Mouse (Mus musculus) stomach, embryonic 16.5 days (tissue): ENCODE measurements around the gene Gga2. TPM values are rescaled to one million over a fixed set of nuclear protein-coding genes. Genes with fewer than 3 reads are reported as not detected.

Experiments used
- ATAC-seq: fragments of 200-750 bp; cut with Nextera tagmentation; 2 replicates; pipeline ENCODE4 v1.8.0; 2017; ENCODE audit warnings: moderate number of reproducible peaks, moderate TSS enrichment; ENCODE audit not compliant: insufficient read depth, low FRiP score
- H3K27ac ChIP-seq: fragments of 300-500 bp; sonication (generic); 2 replicates; pipeline ENCODE4 v1.5.1; 2014; ENCODE audit warnings: low read length
- H3K27me3 ChIP-seq: fragments of 300-500 bp; sonication (generic); 2 replicates; pipeline ENCODE4 v1.6.1; 2014; ENCODE audit warnings: low read length, control low read depth, mixed read lengths; ENCODE audit not compliant: control insufficient read depth, insufficient read depth
- H3K36me3 ChIP-seq: fragments of 300-500 bp; sonication (generic); 2 replicates; pipeline ENCODE4 v1.6.1; 2014; ENCODE audit warnings: low read length; ENCODE audit not compliant: control insufficient read depth, insufficient read depth
- H3K4me1 ChIP-seq: fragments of 300-500 bp; sonication (generic); 2 replicates; pipeline ENCODE4 v1.6.1; 2014; ENCODE audit warnings: low read length, control low read depth, mixed read lengths; ENCODE audit not compliant: control insufficient read depth, insufficient read depth
- H3K4me2 ChIP-seq: fragments of 300-500 bp; sonication (generic); 2 replicates; pipeline ENCODE4 v1.6.1; 2014; ENCODE audit warnings: low read depth, low read length, mixed read lengths
- H3K4me3 ChIP-seq: fragments of 300-500 bp; sonication (generic); replicated peaks from 2 replicates; pipeline ENCODE4 v1.5.1; 2014; ENCODE audit warnings: mild to moderate bottlenecking, low read length
- H3K9ac ChIP-seq: fragments of 300-500 bp; sonication (generic); 2 replicates; pipeline ENCODE4 v1.6.1; 2014; ENCODE audit warnings: low read length
- H3K9me3 ChIP-seq: fragments of 300-500 bp; sonication (generic); replicated peaks from 2 replicates; pipeline ENCODE4 v1.6.1; 2016; ENCODE audit warnings: low read length, control low read depth; ENCODE audit not compliant: control insufficient read depth
- WGBS: fragments of 180-500 bp; shearing (Covaris S2); extraction: QIAGEN DNeasy Blood & Tissue Kit; methylation state at CpG from one replicate; pipeline ENCODE4 v1.1.7; 2014; 5-methylcytosine and 5-hydroxymethylcytosine counted together
- polyA plus RNA-seq: library from polyadenylated mRNA; unstranded; fragments of >200 nt; fragmentation: Nextera tagmentation; extraction: Ambion mirVana; gene quantifications from 2 replicates; pipeline ENCODE4 v1.2.1, GENCODE M21; 2015

Gga2 gene
- polyA plus RNA-seq, 1 experiment from 2014 or later = 83.5 TPM

DNA sequence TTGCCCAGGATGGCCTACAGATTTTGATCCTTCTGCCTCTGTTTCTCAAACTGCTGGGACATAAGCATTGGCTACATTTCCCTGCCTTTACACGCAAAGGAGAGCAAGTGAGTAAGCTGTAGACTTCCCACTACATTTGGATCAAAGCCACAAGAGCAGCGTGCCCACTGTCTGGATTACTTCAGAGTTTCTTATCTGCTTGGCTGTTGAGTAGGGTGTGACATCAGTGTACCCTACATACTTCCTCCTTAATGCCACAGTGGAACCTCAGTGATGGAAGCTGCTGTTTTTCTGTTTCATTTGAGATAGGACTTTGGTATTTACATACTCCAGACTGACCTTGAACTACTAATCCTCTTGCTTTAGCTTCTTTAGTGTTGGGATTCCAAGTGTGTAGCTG lies 25.8 kb upstream of the Gga2 start:
- no peak overlapping the region for H3K27ac ChIP-seq
- peaks cover 10% of the 10 kb centered on the region; the same call in 1 of the 2 replicates for H3K36me3 ChIP-seq
- no peak overlapping the region for H3K4me3 ChIP-seq
- 66% methylated on average over 2 of the region's 2 CpGs for WGBS
- H3K27me3 ChIP-seq = no peaks in the 10 kb centered on the region
- H3K4me2 ChIP-seq = no peak overlapping the region
- no peaks in the 10 kb centered on the region for H3K9me3 ChIP-seq
- H3K4me1 ChIP-seq = no peaks in the 10 kb centered on the region
- H3K9ac ChIP-seq = no peak overlapping the region
- ATAC-seq = no peak

DNA sequence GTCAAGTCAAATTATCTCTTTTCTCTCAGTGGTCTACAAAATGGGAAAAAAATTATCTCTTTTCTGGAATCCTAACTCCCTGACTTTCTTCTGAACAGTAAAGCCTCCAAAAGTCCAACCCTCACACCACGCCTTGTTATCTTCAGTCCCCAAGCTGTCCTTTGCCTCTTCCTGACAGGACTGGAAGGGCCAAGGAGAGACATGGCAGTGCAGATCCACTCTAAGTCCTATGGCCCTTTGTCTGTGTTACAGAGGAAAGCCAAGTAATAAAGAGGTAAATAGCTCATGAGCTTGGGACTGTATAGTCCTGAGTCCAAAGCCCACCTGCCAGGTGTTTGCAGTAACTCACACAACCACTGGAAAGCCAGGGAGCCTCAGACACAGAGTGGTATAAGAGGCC lies 24.7 kb upstream of the Gga2 start:
- peak overlapping the region; percentile 46 for H3K27ac ChIP-seq
- H3K36me3 ChIP-seq = peaks cover 7% of the 10 kb centered on the region; the same call in 1 of the 2 replicates
- no peak for ATAC-seq

DNA sequence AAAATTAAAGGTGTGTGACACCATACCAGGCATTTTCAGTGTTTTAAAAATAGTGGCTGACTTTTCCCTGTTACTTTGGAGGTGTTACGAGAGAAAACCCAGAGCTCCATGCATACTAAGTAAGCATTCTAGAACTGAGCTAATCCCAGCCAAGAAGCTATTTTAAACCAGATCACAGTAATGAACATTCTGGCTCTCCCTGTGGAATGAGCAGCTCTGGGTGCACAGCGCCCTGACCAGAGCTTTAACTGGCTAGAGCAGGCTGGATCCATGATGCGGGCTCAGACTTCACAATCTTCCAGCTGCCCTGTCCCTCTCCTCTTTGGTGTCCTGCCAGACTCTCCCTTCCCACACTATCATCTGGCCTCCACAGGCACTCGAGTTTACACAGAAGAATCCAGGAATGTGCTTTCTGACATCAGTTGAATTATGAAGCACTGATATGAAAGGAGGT lies 24.2 kb upstream of the Gga2 start:
- no peak overlapping the region for H3K4me2 ChIP-seq
- H3K27me3 ChIP-seq = no peaks in the 10 kb centered on the region
- no peak overlapping the region for H3K4me3 ChIP-seq
- peaks cover 7% of the 10 kb centered on the region; the same call in 1 of the 2 replicates for H3K36me3 ChIP-seq
- no peaks in the 10 kb centered on the region for H3K9me3 ChIP-seq
- ATAC-seq = peak; percentile 79
- H3K4me1 ChIP-seq = no peaks in the 10 kb centered on the region
- WGBS = 56% methylated on average over 4 of the region's 4 CpGs
- no peak overlapping the region for H3K27ac ChIP-seq
- H3K9ac ChIP-seq = no peak overlapping the region

More for the DNA sequence above, 24.7 kb upstream of the Gga2 start:
- Histone ChIP-seq H3K4me3 (no peak overlapping the region), H3K27me3 (no peaks in the 10 kb centered on the region), H3K9me3 (no peaks in the 10 kb centered on the region), H3K4me1 (no peaks in the 10 kb centered on the region), H3K4me2 (no peak overlapping the region), H3K9ac (no peak overlapping the region)
- 72% methylated on average over 1 of the region's 1 CpGs for WGBS

DNA sequence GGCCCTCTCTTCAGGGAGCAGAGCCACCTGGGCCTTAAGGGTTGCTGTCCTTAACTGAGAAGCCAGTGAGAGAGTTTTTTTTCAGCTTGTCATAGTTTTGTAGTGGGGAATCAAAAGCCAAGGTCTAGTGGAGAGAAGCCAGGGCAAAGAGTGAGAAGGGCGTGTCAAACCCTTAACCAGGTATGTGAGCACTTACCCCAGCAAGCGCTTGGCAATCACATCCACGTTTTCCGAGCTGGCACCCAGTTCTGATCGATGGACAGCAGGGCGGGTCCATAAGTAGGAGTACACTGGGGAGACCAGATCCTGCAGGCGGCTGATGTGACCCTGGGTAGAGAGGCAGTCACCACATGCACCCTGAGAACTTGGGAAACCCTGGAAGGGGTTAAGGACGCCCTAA lies 23.1 kb upstream of the Gga2 start:
- Histone ChIP-seq H3K9ac (no peak overlapping the region), H3K36me3 (peaks cover 7% of the 10 kb centered on the region; the same call in 1 of the 2 replicates), H3K4me2 (no peak overlapping the region), H3K27ac (no peak overlapping the region), H3K4me1 (no peaks in the 10 kb centered on the region), H3K4me3 (no peak overlapping the region), H3K27me3 (no peaks in the 10 kb centered on the region), H3K9me3 (no peaks in the 10 kb centered on the region)
- 83% methylated on average over 8 of the region's 8 CpGs for WGBS
- no peak; the same call in 1 of the 2 replicates for ATAC-seq

DNA sequence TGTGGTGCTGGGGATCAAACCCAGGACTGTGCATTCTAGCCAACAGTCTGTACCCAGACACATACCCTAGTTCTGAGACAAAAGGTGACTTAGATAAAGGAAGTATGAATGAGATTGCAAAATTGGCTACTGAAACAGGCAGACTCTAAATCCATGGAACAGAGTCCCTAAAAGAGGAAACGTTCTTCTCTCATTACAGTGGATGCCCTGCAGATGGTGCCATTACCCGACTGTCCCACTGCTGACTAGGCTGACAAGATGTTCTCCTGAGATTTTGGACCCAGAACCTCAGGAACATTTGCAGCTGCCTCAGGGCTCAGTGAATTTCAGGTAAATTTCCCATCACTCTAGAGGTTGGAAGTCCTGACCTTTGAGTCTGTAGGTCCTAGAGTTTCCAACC lies 13.3 kb upstream of the Gga2 start:
- 33% methylated on average over 2 of the region's 2 CpGs for WGBS
- H3K4me3 ChIP-seq = no peak overlapping the region
- no peaks in the 10 kb centered on the region for H3K4me1 ChIP-seq

DNA sequence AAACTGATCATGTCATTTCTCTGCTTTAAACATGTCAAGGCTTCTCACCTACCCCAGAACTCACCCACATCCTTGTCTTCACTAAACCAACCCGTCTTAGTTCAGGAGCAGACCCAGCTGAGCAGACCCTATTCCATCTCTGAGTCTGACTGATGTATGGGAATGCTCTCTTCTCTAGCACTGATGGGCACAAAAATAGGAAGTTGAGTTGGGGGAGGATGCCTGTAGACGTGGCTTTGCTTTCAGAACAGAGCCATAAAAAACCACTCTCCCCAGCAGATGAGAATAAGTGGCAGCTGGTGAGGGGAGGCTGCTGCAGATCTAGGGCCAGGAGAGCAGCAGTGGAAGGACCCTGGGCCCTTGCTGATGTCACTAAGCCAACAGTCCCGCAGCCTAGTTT lies 12.3 kb upstream of the Gga2 start:
- ATAC-seq = no peak

More for the DNA sequence above, 13.3 kb upstream of the Gga2 start:
- Histone ChIP-seq H3K27ac (no peak overlapping the region), H3K27me3 (no peaks in the 10 kb centered on the region), H3K9me3 (no peaks in the 10 kb centered on the region), H3K4me2 (no peak overlapping the region), H3K36me3 (no peaks in the 10 kb centered on the region; the same call in 1 of the 2 replicates), H3K9ac (no peak overlapping the region)
- ATAC-seq = no peak

DNA sequence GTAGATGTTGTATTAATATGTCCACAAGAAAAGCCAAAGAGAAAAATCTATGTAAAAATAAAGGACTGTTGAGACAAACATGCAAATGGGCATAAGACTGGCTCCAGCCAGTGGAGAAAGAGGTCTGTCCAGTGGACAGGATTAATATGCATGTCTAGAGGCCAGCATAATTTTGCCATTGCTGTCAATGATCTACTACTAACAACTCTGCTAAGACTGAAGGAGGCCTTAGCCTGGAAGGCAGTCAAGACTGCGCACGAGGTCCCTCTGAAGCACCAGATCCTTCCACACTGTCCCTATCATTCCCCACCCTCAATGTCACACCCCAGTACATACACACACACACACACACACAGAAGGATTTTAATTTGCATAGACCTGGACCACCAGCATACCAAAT lies 1.1 kb upstream of the Gga2 start:
- Histone ChIP-seq H3K4me1 (peaks cover 16% of the 10 kb centered on the region), H3K4me3 (no peak overlapping the region), H3K9me3 (no peaks in the 10 kb centered on the region), H3K27me3 (no peaks in the 10 kb centered on the region), H3K9ac (no peak overlapping the region), H3K36me3 (no peaks in the 10 kb centered on the region), H3K27ac (no peak overlapping the region), H3K4me2 (no peak overlapping the region)
- ATAC-seq = no peak
- 97% methylated on average over 2 of the region's 2 CpGs for WGBS

More for the DNA sequence above, 12.3 kb upstream of the Gga2 start:
- 60% methylated on average over 3 of the region's 3 CpGs for WGBS
- Histone ChIP-seq H3K4me1 (no peaks in the 10 kb centered on the region), H3K36me3 (no peaks in the 10 kb centered on the region), H3K4me2 (no peak overlapping the region), H3K27me3 (no peaks in the 10 kb centered on the region), H3K9me3 (no peaks in the 10 kb centered on the region), H3K27ac (no peak overlapping the region), H3K4me3 (no peak overlapping the region), H3K9ac (no peak overlapping the region)

DNA sequence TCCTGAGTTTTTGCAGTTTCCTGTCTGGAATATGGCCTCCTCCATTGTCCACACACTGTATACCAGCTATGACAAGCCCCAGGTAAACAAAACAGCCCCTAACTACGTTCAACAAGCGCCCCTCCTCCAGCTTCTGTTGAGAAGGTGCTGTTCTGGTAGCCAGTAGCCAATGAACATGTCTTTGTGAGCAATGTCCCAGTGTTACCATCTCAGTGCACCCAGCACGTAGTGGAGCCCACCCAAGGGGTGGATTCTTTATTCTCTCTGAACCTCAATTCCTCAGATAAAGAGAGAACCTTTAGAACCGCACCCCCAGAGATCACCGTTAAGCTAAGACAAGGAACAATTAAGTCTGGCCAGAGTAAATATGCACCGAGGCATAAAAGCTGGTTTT lies 752 bp downstream of the Gga2 start:
- H3K27me3 ChIP-seq = no peaks in the 10 kb centered on the region
- WGBS = under 1% methylated on average over 6 of the region's 6 CpGs
- peak overlapping the region; percentile 61 for H3K4me2 ChIP-seq
- ATAC-seq = peak; percentile 22; the same call in 1 of the 2 replicates
- H3K27ac ChIP-seq = peak overlapping the region; percentile 84
- no peaks in the 10 kb centered on the region for H3K36me3 ChIP-seq
- no peaks in the 10 kb centered on the region for H3K9me3 ChIP-seq
- H3K4me1 ChIP-seq = peaks cover 31% of the 10 kb centered on the region
- peak overlapping the region; percentile 86 for H3K9ac ChIP-seq
- peak overlapping the region; percentile 78 for H3K4me3 ChIP-seq

DNA sequence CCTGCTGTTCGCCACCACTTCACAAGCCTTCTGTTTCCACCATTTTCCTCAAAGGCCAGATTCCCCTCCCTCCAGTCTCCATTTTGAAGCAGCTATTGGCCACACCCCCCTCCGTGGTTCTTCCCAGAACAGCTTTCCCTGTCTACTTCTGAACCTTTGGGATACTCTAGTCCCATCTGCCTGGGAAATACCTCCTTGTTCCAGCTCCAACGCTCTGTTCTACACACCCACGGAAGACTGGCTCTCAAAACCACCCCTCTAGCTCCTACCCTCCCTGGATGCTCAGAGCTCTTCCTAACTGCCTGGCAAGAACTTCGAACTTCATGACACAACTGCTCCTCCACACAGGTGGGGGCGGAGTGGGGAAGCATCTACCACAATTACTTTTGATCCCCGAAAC lies 2.0 kb downstream of the Gga2 start:
- no peak overlapping the region for H3K9ac ChIP-seq
- H3K9me3 ChIP-seq = no peaks in the 10 kb centered on the region
- H3K4me3 ChIP-seq = no peak overlapping the region
- peak overlapping the region; percentile 61; the same call in 1 of the 2 replicates for H3K4me2 ChIP-seq
- H3K36me3 ChIP-seq = no peaks in the 10 kb centered on the region
- no peak for ATAC-seq
- 85% methylated on average over 7 of the region's 7 CpGs for WGBS
- H3K4me1 ChIP-seq = peaks cover 39% of the 10 kb centered on the region
- no peaks in the 10 kb centered on the region for H3K27me3 ChIP-seq
- H3K27ac ChIP-seq = no peak overlapping the region
